Mouse (Mus musculus): ENCODE data around the gene Dxo. TPM values are rescaled to one million over a fixed set of nuclear protein-coding genes. Genes with fewer than 3 reads are reported as not detected.
A peak's percentile ranks its signal among the peaks of the same experiment; 100 is the strongest.

Gene Dxo
- polyA plus RNA-seq, 1 experiment from 2014 or later = 70.2 TPM

Small RNAs within 50 kb of the gene (microRNA-seq; reads per million reads assigned to microRNA genes)
- gene Mir6970 (2.2 reads per million), gene Mir6971 (3.3 reads per million, percentile 5 among the genes with 10 or more reads in this experiment), gene Mir6972 (not detected)

Other genes with a start within 250 kb of the Dxo start
- 3.5 and 4.3 TPM in 2 replicates for gene Gpsm3, start 247.2 kb upstream of the Dxo start, polyA plus RNA-seq (2016; fragmentation: Nextera tagmentation; extraction: Ambion mirVana)
- 17.9 and 18.7 TPM in 2 replicates for gene Pbx2, start 245.8 kb upstream of the Dxo start, polyA plus RNA-seq (2016; fragmentation: Nextera tagmentation; extraction: Ambion mirVana)
- 1.9 and 2.9 TPM in 2 replicates for gene Ager, start 239.2 kb upstream of the Dxo start, polyA plus RNA-seq (2016; fragmentation: Nextera tagmentation; extraction: Ambion mirVana)
- gene Rnf5, start 233.3 kb upstream of the Dxo start, polyA plus RNA-seq (2016; fragmentation: Nextera tagmentation; extraction: Ambion mirVana) = 214 and 228 TPM in 2 replicates
- 76.9 and 79.0 TPM in 2 replicates for gene Agpat1, start 232.8 kb upstream of the Dxo start, polyA plus RNA-seq (2016; fragmentation: Nextera tagmentation; extraction: Ambion mirVana)
- gene Egfl8, start 221.0 kb upstream of the Dxo start, polyA plus RNA-seq (2016; fragmentation: Nextera tagmentation; extraction: Ambion mirVana) = 5.3 and 7.4 TPM in 2 replicates
- 20.9 and 21.7 TPM in 2 replicates for gene Ppt2, start 208.5 kb upstream of the Dxo start, polyA plus RNA-seq (2016; fragmentation: Nextera tagmentation; extraction: Ambion mirVana)
- 3.0 and 3.1 TPM in 2 replicates for gene Prrt1, start 207.5 kb upstream of the Dxo start, polyA plus RNA-seq (2016; fragmentation: Nextera tagmentation; extraction: Ambion mirVana)
- gene Fkbpl, start 192.3 kb upstream of the Dxo start, polyA plus RNA-seq (2016; fragmentation: Nextera tagmentation; extraction: Ambion mirVana) = 15.7 and 16.2 TPM in 2 replicates
- gene Atf6b, start 189.9 kb upstream of the Dxo start, polyA plus RNA-seq (2016; fragmentation: Nextera tagmentation; extraction: Ambion mirVana) = 114 and 119 TPM in 2 replicates
- gene Tnxb, start 166.5 kb upstream of the Dxo start, polyA plus RNA-seq (2016; fragmentation: Nextera tagmentation; extraction: Ambion mirVana) = 0.04 and 0.05 TPM in 2 replicates
- gene C4b, start 93.1 kb upstream of the Dxo start, polyA plus RNA-seq (2016; fragmentation: Nextera tagmentation; extraction: Ambion mirVana) = not detected in 2 replicates
- not detected in 2 replicates for gene Cyp21a1, start 32.5 kb upstream of the Dxo start, polyA plus RNA-seq (2016; fragmentation: Nextera tagmentation; extraction: Ambion mirVana)
- gene Stk19, start 74 bp upstream of the Dxo start, polyA plus RNA-seq (2016; fragmentation: Nextera tagmentation; extraction: Ambion mirVana) = 25.0 and 26.7 TPM in 2 replicates
- gene Skiv2l, start 13.2 kb downstream of the Dxo start, polyA plus RNA-seq (2016; fragmentation: Nextera tagmentation; extraction: Ambion mirVana) = 64.9 and 65.8 TPM in 2 replicates
- 95.2 and 111 TPM in 2 replicates for gene Nelfe, start 13.4 kb downstream of the Dxo start, polyA plus RNA-seq (2016; fragmentation: Nextera tagmentation; extraction: Ambion mirVana)
- 2.2 TPM in 2 replicates for gene Cfb, start 25.5 kb downstream of the Dxo start, polyA plus RNA-seq (2016; fragmentation: Nextera tagmentation; extraction: Ambion mirVana)
- 12.0 and 12.8 TPM in 2 replicates for gene Zbtb12, start 42.5 kb downstream of the Dxo start, polyA plus RNA-seq (2016; fragmentation: Nextera tagmentation; extraction: Ambion mirVana)
- 0.10 and 0.29 TPM in 2 replicates for gene Gm20547, start 45.0 kb downstream of the Dxo start, polyA plus RNA-seq (2016; fragmentation: Nextera tagmentation; extraction: Ambion mirVana)
- 1.4 and 2.6 TPM in 2 replicates for gene C2, start 61.2 kb downstream of the Dxo start, polyA plus RNA-seq (2016; fragmentation: Nextera tagmentation; extraction: Ambion mirVana)
- gene Ehmt2, start 61.5 kb downstream of the Dxo start, polyA plus RNA-seq (2016; fragmentation: Nextera tagmentation; extraction: Ambion mirVana) = 110 and 113 TPM in 2 replicates
- 0.13 and 0.15 TPM in 2 replicates for gene Slc44a4, start 77.4 kb downstream of the Dxo start, polyA plus RNA-seq (2016; fragmentation: Nextera tagmentation; extraction: Ambion mirVana)
- 25.2 and 28.2 TPM in 2 replicates for gene Neu1, start 94.2 kb downstream of the Dxo start, polyA plus RNA-seq (2016; fragmentation: Nextera tagmentation; extraction: Ambion mirVana)
- 0.08 and 0.25 TPM in 2 replicates for gene Hspa1b, start 122.2 kb downstream of the Dxo start, polyA plus RNA-seq (2016; fragmentation: Nextera tagmentation; extraction: Ambion mirVana)
- 0.99 TPM in 1 of 2 replicates, not detected in the other for gene Gm20481, start 132.9 kb downstream of the Dxo start, polyA plus RNA-seq (2016; fragmentation: Nextera tagmentation; extraction: Ambion mirVana)
- gene Hspa1a, start 135.1 kb downstream of the Dxo start, polyA plus RNA-seq (2016; fragmentation: Nextera tagmentation; extraction: Ambion mirVana) = 2.2 and 3.1 TPM in 2 replicates
- 1.3 TPM in 2 replicates for gene Hspa1l, start 135.7 kb downstream of the Dxo start, polyA plus RNA-seq (2016; fragmentation: Nextera tagmentation; extraction: Ambion mirVana)
- gene Lsm2, start 144.8 kb downstream of the Dxo start, polyA plus RNA-seq (2016; fragmentation: Nextera tagmentation; extraction: Ambion mirVana) = 128 and 158 TPM in 2 replicates
- gene Vars, start 164.0 kb downstream of the Dxo start, polyA plus RNA-seq (2016; fragmentation: Nextera tagmentation; extraction: Ambion mirVana) = 109 and 110 TPM in 2 replicates
- gene Vwa7, start 179.6 kb downstream of the Dxo start, polyA plus RNA-seq (2016; fragmentation: Nextera tagmentation; extraction: Ambion mirVana) = 0.12 and 0.20 TPM in 2 replicates
- gene Sapcd1, start 191.0 kb downstream of the Dxo start, polyA plus RNA-seq (2016; fragmentation: Nextera tagmentation; extraction: Ambion mirVana) = 2.4 and 3.6 TPM in 2 replicates
- 3.0 and 3.1 TPM in 2 replicates for gene Msh5, start 209.7 kb downstream of the Dxo start, polyA plus RNA-seq (2016; fragmentation: Nextera tagmentation; extraction: Ambion mirVana)
- 157 and 159 TPM in 2 replicates for gene Clic1, start 212.9 kb downstream of the Dxo start, polyA plus RNA-seq (2016; fragmentation: Nextera tagmentation; extraction: Ambion mirVana)
- 512 and 517 TPM in 2 replicates for gene Ddah2, start 222.0 kb downstream of the Dxo start, polyA plus RNA-seq (2016; fragmentation: Nextera tagmentation; extraction: Ambion mirVana)
- not detected in 2 replicates for gene Ly6g6c, start 228.4 kb downstream of the Dxo start, polyA plus RNA-seq (2016; fragmentation: Nextera tagmentation; extraction: Ambion mirVana)
- 0.46 and 0.52 TPM in 2 replicates for gene Mpig6b, start 229.2 kb downstream of the Dxo start, polyA plus RNA-seq (2016; fragmentation: Nextera tagmentation; extraction: Ambion mirVana)
- gene Ly6g6e, start 239.9 kb downstream of the Dxo start, polyA plus RNA-seq (2016; fragmentation: Nextera tagmentation; extraction: Ambion mirVana) = not detected in 2 replicates
- gene Ly6g6d, start 241.0 kb downstream of the Dxo start, polyA plus RNA-seq (2016; fragmentation: Nextera tagmentation; extraction: Ambion mirVana) = 2.1 and 2.3 TPM in 2 replicates
- 0.47 and 0.62 TPM in 2 replicates for gene Ly6g6f, start 248.6 kb downstream of the Dxo start, polyA plus RNA-seq (2016; fragmentation: Nextera tagmentation; extraction: Ambion mirVana)

All from hindbrain, embryonic 12.5 days (tissue).